Mouse (Mus musculus) lung, postnatal 0 days (tissue): ENCODE data around the gene Plek2. TPM values are rescaled to one million over a fixed set of nuclear protein-coding genes. Genes with fewer than 3 reads are reported as not detected.

ENCODE experiments used
- ATAC-seq: fragments of 200-750 bp; cut with Nextera tagmentation; 2 replicates; pipeline ENCODE4 v1.8.0; 2017; ENCODE audit warnings: moderate library complexity
- DNase-seq: peaks from one replicate; pipeline ENCODE4 v3.0.0-alpha.2; 2016; ENCODE audit warnings: low spot score
- H3K27ac ChIP-seq: fragments of 300-500 bp; sonication (generic); 2 replicates; pipeline ENCODE4 v1.5.1; 2014; ENCODE audit warnings: antibody characterized with exemption, mild to moderate bottlenecking, low read length, mixed read lengths
- H3K27me3 ChIP-seq: fragments of 300-500 bp; sonication (generic); replicated peaks from 2 replicates; pipeline ENCODE4 v1.6.1; 2014; ENCODE audit warnings: low read length, mixed read lengths; ENCODE audit not compliant: insufficient read depth
- H3K36me3 ChIP-seq: fragments of 300-500 bp; sonication (generic); 2 replicates; pipeline ENCODE4 v1.6.1; 2014; ENCODE audit warnings: low read length, mixed read lengths; ENCODE audit not compliant: insufficient read depth
- H3K4me1 ChIP-seq: fragments of 300-500 bp; sonication (generic); 2 replicates; pipeline ENCODE4 v1.6.1; 2014; ENCODE audit warnings: antibody characterized with exemption, low read depth, low read length, mixed read lengths; ENCODE audit not compliant: insufficient read depth
- H3K4me2 ChIP-seq: fragments of 300-500 bp; sonication (generic); replicated peaks from 2 replicates; pipeline ENCODE4 v1.6.1; 2014; ENCODE audit warnings: low read depth, mild to moderate bottlenecking, low read length, moderate library complexity, mixed read lengths
- H3K4me3 ChIP-seq: fragments of 300-500 bp; sonication (generic); 2 replicates; pipeline ENCODE4 v1.5.1; 2014; ENCODE audit warnings: low read depth, low read length
- H3K9ac ChIP-seq: fragments of 300-500 bp; sonication (generic); replicated peaks from 2 replicates; pipeline ENCODE4 v1.6.1; 2014; ENCODE audit warnings: low read depth, mild to moderate bottlenecking
- H3K9me3 ChIP-seq: fragments of 300-500 bp; sonication (generic); 2 replicates; pipeline ENCODE4 v1.6.1; 2016; ENCODE audit warnings: low read length, mixed read lengths
- CTCF ChIP-seq: IDR thresholded peaks from 2 replicates; pipeline ENCODE4 v1.5.1; 2016; ENCODE audit warnings: antibody characterized with exemption, mild to moderate bottlenecking
- EP300 ChIP-seq: IDR thresholded peaks from 2 replicates; pipeline ENCODE4 v1.6.1; 2016; ENCODE audit warnings: antibody characterized with exemption, mild to moderate bottlenecking, control low read depth
- WGBS: fragments of 180-500 bp; shearing (Covaris S2); extraction: QIAGEN DNeasy Blood & Tissue Kit; methylation state at CpG from one replicate; pipeline ENCODE4 v1.1.7; 2014; 5-methylcytosine and 5-hydroxymethylcytosine counted together
- polyA plus RNA-seq: library from polyadenylated mRNA; unstranded; fragments of >200 nt; fragmentation: Nextera tagmentation; extraction: Ambion mirVana; gene quantifications from 2 replicates; pipeline ENCODE4 v1.2.1, GENCODE M21; 2015

Gene Plek2
- polyA plus RNA-seq, 1 experiment from 2014 or later: 2.6 TPM

DNA sequence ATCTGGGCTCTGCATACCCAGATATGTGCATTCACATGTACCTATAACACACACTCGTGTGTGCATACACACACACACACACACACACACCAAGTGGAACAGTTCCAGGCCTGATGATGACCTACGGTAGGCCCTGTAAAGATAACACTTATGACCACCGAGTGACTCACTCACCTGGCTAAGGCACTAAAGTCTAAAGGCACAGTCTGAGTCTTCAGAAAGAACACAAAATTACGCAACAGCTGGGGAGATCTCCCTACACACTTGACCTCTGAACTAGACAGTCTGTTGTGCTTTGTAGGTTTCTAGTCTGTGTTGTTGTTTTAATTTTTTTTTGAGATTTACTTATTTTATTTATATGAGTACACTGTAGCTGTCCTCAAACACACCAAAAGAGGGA is 7.7 kb upstream of the Plek2 start:
- DNase-seq (no peak), ATAC-seq (no peak)
- Histone ChIP-seq H3K4me1 (peaks cover 4% of the 10 kb centered on the region; the same call in 1 of the 2 replicates), H3K9ac (no peak overlapping the region), H3K4me2 (no peak overlapping the region), H3K27me3 (peaks cover 9% of the 10 kb centered on the region; the same call in 1 of the 2 replicates), H3K27ac (no peak overlapping the region), H3K9me3 (0 out of 2 replicates have a peak, but pooled peaks cover under 1% of the 10 kb centered on the region), H3K36me3 (no peaks in the 10 kb centered on the region), H3K4me3 (no peak overlapping the region)
- 83% methylated on average over 4 of the region's 4 CpGs for WGBS
- no peak for TF ChIP-seq CTCF
- TF ChIP-seq EP300: no peak

DNA sequence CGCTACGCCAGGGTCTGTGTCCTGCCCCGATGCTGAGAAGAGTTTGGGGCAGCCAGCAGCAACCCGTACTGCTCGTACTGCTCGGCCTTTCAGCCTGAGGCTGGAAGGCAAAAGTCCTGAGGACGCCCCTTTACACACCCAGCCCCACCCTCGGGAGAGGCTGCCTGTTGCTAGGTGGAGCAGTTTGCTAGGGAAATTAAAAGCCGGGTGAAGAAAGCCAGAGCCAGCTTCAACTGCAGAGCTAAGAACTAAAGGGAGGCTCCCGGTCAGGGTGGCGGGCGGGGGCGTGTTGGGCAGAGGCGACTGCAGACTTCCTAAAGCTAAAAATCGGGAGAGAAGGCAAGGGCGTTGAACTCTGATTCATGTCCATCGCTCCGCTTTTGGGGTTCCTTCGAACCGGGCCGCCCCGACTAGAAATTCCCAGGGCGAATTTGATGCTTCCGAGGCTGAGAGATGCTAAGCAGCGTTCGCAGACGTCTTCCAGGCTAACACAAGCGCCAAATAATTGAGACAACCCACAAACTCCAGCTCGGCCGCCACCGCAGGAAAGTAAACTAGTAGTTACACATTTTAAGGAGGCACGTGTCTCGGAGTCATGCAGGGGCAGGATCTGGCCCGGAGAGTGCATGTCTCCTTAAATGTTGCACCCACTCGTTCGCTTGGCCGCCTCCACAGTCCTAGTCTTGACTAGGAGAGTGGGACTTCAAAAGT is 5.1 kb upstream of the Plek2 start:
- H3K4me2 ChIP-seq: peak overlapping the region; percentile 61
- no peaks in the 10 kb centered on the region for H3K36me3 ChIP-seq
- ATAC-seq (peak; percentile 51), DNase-seq (peak; percentile 61)
- peaks cover 9% of the 10 kb centered on the region; the same call in 1 of the 2 replicates for H3K27me3 ChIP-seq
- H3K9ac ChIP-seq: peak overlapping the region; percentile 6; the same call in 1 of the 2 replicates
- peaks cover 7% of the 10 kb centered on the region; the same call in 1 of the 2 replicates for H3K4me1 ChIP-seq
- H3K9me3 ChIP-seq: 0 out of 2 replicates have a peak, but pooled peaks cover 5% of the 10 kb centered on the region
- no peak overlapping the region for H3K27ac ChIP-seq
- H3K4me3 ChIP-seq: peak overlapping the region; percentile 40
- under 1% methylated on average over 37 of the region's 37 CpGs for WGBS
- TF ChIP-seq EP300: no peak
- TF ChIP-seq CTCF: no peak

DNA sequence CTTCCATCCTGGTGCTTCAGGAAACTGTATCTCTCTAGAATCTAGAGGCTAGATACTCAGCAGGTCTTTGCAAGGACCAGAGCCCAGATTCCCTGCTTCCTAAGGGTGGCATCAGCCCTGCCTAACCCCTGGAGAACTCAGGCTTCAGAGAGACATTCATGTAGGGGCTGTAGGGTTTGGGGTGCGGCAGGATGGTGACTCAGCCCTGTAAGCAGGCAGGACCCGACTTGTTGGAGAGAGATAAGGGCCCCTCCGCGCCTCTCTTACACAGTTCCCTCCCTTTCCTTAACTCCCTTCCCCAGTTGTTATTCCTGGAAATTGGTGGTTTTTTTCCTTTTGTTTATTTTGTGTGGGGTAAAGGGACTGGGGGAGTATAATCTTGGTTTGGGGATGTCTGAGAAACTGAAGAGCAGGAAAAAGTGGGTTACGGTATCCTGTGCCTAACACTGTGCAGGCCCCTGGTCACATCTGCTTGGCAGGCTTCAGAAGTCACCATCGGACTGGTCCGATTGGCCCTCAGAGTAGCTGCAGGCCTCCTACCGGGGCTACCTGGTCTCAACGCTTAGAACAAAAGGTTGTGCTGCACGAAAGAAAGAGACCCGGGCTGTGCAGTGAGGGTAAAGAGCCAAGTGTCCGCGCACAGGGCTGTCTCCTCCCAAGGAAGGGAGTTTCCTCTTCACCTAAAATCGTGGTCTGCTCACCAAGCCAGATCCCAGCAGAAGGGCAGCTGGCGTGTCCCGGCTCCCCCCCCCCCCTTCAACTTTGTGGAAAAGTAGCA is 4.1 kb upstream of the Plek2 start:
- DNase-seq (peak; percentile 18), ATAC-seq (peak; percentile 19; the same call in 1 of the 2 replicates)
- H3K4me3 ChIP-seq: peak overlapping the region; percentile 40
- no peak overlapping the region for H3K27ac ChIP-seq
- TF ChIP-seq EP300: no peak
- TF ChIP-seq CTCF: no peak
- WGBS: 12% methylated on average over 16 of the region's 16 CpGs
- H3K36me3 ChIP-seq: no peaks in the 10 kb centered on the region
- H3K9ac ChIP-seq: no peak overlapping the region
- H3K4me1 ChIP-seq: peaks cover 8% of the 10 kb centered on the region; the same call in 1 of the 2 replicates
- 0 out of 2 replicates have a peak, but pooled peaks cover 5% of the 10 kb centered on the region for H3K9me3 ChIP-seq
- peak overlapping the region; percentile 61 for H3K4me2 ChIP-seq
- peaks cover 9% of the 10 kb centered on the region; the same call in 1 of the 2 replicates for H3K27me3 ChIP-seq

DNA sequence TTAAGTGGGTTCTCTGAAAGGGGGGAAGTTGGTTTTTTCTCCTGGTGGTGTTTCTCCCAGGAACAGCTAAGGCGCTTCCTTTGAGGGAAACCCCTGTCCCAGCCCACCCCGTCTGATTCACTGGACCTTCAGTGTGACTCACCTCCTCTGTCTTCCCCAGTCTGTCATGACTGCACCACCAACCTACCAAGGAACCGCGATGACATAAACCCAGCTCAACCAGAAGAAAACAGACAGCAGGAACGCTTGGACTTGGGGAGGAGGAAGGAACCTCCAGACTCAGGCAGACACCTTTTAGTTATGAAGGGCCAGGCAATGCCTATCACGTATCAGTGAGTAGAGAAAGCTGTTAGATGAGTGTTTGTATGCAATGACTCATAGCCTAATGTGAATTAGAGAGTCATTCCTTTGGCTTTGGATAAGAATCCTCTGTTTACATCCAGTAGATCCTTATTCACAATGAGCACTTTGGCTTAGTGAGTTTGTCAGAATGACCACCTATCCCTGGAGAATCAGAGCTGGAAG is 1.4 kb upstream of the Plek2 start:
- DNase-seq (peak; percentile 47), ATAC-seq (0 out of 2 replicates have a peak, but pooled peaks have one; percentile 8)
- H3K4me2 ChIP-seq: no peak overlapping the region
- H3K36me3 ChIP-seq: no peaks in the 10 kb centered on the region
- no peak overlapping the region for H3K27ac ChIP-seq
- TF ChIP-seq CTCF (no peak), EP300 (no peak)
- WGBS: 52% methylated on average over 6 of the region's 6 CpGs
- H3K27me3 ChIP-seq: peaks cover 9% of the 10 kb centered on the region; the same call in 1 of the 2 replicates
- H3K4me1 ChIP-seq: peaks cover 8% of the 10 kb centered on the region; the same call in 1 of the 2 replicates
- no peak overlapping the region for H3K9ac ChIP-seq
- H3K9me3 ChIP-seq: 0 out of 2 replicates have a peak, but pooled peaks cover 5% of the 10 kb centered on the region
- no peak overlapping the region for H3K4me3 ChIP-seq

DNA sequence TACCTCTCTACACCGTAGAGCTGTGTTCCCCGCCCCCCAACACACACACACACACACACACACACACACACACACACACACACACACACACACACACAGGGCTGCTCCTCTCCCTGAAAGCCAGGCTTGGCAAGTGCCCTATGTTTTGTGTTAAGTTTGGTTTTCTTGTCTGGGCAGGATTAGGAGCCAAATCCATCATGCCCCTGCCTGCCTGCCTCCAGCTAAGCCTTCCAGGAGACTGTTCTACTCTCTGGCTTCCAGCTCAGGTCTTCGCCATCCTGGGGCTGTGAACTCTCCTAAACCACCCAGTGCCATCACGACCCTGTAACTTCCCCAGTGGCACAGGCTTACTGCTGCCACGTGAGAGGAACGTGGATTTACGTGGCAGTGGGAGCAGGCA is 2.3 kb downstream of the Plek2 start:
- WGBS: 78% methylated on average over 6 of the region's 7 CpGs
- Histone ChIP-seq H3K9ac (no peak overlapping the region), H3K4me1 (peaks cover 4% of the 10 kb centered on the region; the same call in 1 of the 2 replicates), H3K36me3 (no peaks in the 10 kb centered on the region), H3K4me2 (no peak overlapping the region), H3K27me3 (no peaks in the 10 kb centered on the region), H3K4me3 (no peak overlapping the region), H3K27ac (no peak overlapping the region), H3K9me3 (0 out of 2 replicates have a peak, but pooled peaks cover 5% of the 10 kb centered on the region)
- ATAC-seq (no peak), DNase-seq (no peak)
- TF ChIP-seq CTCF: no peak
- TF ChIP-seq EP300: no peak

DNA sequence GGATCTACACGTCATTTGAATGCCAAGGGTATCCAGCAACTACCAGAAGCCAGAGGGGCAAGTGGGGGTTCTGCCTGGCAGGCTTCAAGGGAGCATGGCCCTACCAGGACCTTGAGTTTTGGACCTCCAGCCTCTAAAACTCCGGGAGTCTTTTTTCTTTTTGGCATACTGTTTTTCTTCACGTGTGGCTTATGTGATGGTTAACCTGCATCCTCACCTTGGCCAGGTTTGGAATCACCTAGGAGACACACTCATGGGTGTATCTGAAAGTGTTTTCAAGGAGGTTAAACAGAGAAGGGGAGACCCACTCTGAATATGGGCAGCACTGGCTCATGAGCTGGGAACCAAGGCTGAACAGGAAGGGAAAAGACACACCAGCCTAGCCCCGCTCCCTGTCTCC is 3.5 kb downstream of the Plek2 start:
- TF ChIP-seq CTCF (no peak), EP300 (no peak)
- no peaks in the 10 kb centered on the region for H3K27me3 ChIP-seq
- no peak overlapping the region for H3K4me2 ChIP-seq
- H3K27ac ChIP-seq: no peak overlapping the region
- H3K4me3 ChIP-seq: no peak overlapping the region
- H3K4me1 ChIP-seq: peaks cover 4% of the 10 kb centered on the region; the same call in 1 of the 2 replicates
- no peak overlapping the region for H3K9ac ChIP-seq
- no peak for DNase-seq
- ATAC-seq: no peak
- H3K9me3 ChIP-seq: no peaks in the 10 kb centered on the region
- WGBS: 79% methylated on average over 4 of the region's 4 CpGs
- no peaks in the 10 kb centered on the region for H3K36me3 ChIP-seq
